Mouse (Mus musculus): Measurements from ENCODE around the gene Sprtn.

DNA sequence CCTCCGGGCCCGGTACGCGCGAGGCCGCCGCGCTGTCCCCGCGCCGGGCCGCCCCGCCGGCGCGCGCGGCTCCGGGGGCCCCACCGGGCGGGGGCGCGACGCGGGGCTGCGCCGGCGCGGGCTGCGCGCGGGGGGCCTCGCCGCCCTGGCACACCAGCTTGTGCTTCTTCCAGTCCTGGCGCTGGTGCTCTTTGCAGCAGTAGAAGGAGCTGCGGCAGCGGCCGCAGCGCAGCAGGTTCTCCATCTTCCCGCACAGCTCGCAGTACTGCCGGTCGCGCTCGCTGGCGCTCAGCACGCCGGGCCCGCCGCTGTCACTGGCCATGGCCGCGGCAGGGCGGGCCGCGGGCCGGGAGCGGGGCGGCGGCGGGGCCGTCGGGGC is 51.0 kb downstream of the Sprtn start:
- TF ChIP-seq GATA1 (IDR thresholded peaks at IDR 0.05; ENCODE audit: borderline replicate concordance, low read length) (no peak), FLI1 (IDR thresholded peaks at IDR 0.05; ENCODE audit: low read length) (no peak)

Data from megakaryocyte, embryonic 14.5 days (primary cell).